Mouse (Mus musculus) spleen, adult 2 months (tissue): ENCODE measurements at regions not wholly inside any gene's neighbourhood (a gene's known extent, or its start where the extent isn't known, plus 50 kb on each side); places are given as distances from the start of the nearest gene placed in this dataset.

ENCODE experiments used
- CTCF ChIP-seq: fragments of 200-500 bp; IDR thresholded peaks from 2 replicates; pipeline ENCODE4 v1.5.1; 2011; ENCODE audit warnings: mild to moderate bottlenecking, inconsistent platforms; ENCODE audit not compliant: insufficient read depth, insufficient read length, insufficient replicate concordance; ENCODE audit errors: extremely low read depth
- POLR2A ChIP-seq: fragments of 200-500 bp; IDR thresholded peaks from 2 replicates; pipeline ENCODE4 v1.6.1; 2011; ENCODE audit warnings: low read depth, low read length, inconsistent platforms

GRCm38 (mm10) chr13:92931696-92932095 is 87.1 kb downstream of the Mtx3 start:
- no peak for TF ChIP-seq CTCF
- no peak for TF ChIP-seq POLR2A
